Mouse (Mus musculus) liver, adult (tissue): Measurements from ENCODE around the gene Soat1.
A peak's percentile ranks its signal among the peaks of the same experiment; 100 is the strongest.
"Not testable (repeated sequence)": the region's sequence is repeated elsewhere in the genome, so short reads cannot be mapped to it uniquely, and the experiment has no call there.

Experiments used
- GATA4 ChIP-seq: IDR thresholded peaks from 2 replicates; pipeline ENCODE4 v1.6.1; 2014; ENCODE audit warnings: mild to moderate bottlenecking, low read length; ENCODE audit not compliant: insufficient replicate concordance

Gene Soat1

DNA sequence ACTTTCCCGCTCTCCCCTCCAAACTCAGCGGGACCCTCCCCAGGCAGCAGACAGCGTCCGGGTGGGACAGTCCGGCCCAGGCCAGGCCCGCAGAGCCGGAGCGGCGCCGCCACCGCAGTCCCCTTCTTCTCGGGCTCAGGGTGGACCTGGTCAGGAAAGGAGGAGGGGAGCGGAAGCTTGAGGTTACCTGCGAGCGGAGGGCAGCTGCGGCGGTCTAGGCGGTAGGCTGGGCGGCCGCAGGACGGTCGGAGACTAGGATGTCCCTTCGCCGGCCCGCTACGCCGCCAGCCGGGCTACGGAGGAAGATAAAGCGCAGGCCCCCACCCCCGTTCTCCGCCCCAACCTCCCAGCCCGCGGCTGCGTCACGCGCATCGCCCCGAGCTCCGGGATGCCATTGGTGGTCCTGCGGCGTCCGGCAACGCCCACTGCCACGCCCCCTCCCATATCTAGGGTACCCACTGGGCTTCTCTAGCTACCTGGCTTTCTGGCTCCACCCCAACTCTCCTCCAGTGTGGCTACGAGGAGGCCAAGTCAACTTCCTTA is at the start of gene Soat1:
TSS of gene Soat1 (minus strand) at position 371 of the 543 bp plus-strand sequence.
- TF ChIP-seq GATA4: peak; percentile 53; the same call in 1 of the 2 replicates

DNA sequence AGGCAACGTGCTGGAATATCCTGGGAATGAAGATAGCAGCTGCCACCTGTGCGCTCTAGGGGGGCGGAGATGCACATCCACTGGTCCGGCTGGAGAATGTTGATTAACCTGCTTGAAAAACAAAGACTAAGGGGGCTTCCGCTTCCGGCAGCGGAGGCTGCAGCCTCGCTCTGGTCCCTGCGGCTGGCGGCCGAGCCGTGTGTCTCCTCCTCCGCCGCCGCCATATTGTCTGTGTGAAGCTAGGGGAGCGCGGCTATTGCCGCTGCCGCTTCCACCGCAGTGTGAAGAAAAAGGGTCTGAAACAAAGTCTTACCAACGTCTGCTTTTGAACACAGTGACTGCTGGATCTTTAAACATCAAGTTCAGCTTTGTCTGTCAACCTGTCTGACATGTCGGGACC is 49.7 kb upstream of the Soat1 start, which contains the start of gene Gm10031:
TSS of gene Gm10031 (plus strand) at position 171 of the 400 bp plus-strand sequence.
- not testable (repeated sequence) for TF ChIP-seq GATA4

DNA sequence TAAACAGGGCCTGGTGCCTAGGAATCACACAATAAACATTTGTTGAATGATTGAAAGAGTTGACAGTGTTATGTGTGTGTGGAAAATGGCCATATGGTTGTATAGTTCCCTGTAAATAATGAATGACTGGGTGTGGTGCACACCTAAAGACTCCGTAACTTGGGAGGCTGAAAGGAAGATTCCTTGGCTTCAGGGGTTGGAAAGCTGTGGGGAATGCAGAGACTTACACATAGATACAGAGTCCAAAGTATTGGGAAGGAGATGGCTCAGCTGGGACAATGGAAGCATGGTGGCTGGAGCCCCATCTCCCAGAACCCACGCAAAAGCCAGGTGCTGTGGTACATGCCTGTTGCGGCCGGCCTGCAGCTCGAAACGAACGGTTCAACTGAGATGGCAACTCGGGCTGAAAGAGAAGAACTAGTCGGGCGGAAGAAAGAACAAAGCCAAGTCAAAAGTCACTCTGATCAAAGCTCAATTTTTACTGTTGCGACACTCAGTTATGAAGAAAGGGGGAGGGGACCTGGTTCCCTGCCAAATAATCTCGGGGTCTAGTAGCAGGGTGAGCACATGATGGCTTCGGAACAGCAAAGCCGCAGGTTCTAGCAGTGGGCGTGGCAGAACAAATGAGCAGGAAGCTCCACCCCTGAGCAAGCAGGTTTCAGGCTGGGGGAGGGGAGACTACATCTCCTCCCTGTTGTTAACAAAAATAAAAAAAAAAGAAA is 47.8 kb upstream of the Soat1 start:
- no peak for TF ChIP-seq GATA4

DNA sequence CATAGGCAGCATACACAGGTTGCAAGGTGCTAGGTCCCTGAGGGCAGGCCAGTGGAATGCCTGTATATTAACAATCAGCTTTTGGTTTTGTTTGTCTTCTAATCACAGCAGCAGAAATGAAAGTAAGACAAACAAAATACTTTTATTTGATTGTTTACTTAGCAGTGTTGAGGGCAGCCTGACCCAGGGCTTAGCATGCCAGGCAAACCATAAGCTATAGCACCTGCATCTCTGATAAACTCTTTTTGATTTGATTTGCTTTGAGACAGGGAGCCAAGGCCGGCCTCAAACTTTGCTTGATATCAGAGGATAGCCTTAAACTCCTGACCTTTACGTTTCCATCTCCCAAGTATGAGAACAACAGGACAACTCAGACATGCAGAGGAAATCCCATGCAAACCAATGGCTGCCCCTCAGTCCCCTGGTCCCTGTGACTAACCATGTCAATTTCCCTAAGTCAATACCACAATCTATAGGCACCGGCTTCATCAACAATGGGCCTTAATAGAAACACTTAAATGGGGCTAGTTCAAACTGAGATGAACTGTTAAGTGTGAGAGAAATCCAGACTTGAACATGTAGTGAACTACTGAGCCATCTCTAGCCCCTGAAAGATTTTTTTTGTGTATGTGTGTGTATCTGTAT is 46.1 kb upstream of the Soat1 start:
- no peak for TF ChIP-seq GATA4

DNA sequence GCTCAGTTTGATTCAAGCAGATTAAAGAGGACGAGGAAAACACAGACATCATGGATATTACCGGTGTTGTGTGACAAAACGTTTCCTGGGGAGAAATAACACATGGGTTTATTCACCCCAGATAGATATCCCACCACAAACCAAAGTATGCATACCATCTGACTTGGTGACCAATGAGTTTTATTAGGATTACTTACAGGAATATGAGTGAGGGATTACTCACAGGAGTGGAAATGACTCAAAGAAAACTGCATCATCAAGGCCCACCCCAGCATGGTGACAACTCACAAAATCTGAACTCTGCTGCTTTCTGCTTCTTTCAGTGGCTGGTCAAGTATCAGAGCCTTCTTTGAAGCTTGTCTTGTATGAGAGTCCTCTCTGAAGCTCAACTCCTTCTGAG is 33.6 kb upstream of the Soat1 start:
- no peak for TF ChIP-seq GATA4

DNA sequence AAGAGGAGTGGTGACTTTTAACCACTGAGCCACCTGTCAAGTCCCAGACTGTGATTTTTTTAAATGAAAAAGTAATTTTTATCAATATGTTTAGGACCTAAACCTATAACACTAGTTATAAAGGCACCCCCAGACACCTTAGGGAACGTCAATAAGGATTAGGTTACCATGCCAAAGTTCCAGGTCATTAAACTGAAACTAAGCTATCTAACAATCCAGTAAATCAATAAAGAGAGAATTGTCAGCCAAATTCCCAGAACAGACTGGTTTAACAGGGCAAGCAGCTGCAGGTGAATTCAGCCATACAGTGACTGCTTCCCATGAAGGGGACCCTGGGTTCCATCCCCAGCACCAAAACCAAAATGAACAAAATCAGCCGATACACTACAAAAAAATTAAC is 31.8 kb upstream of the Soat1 start:
- TF ChIP-seq GATA4: no peak; the same call in 1 of the 2 replicates

DNA sequence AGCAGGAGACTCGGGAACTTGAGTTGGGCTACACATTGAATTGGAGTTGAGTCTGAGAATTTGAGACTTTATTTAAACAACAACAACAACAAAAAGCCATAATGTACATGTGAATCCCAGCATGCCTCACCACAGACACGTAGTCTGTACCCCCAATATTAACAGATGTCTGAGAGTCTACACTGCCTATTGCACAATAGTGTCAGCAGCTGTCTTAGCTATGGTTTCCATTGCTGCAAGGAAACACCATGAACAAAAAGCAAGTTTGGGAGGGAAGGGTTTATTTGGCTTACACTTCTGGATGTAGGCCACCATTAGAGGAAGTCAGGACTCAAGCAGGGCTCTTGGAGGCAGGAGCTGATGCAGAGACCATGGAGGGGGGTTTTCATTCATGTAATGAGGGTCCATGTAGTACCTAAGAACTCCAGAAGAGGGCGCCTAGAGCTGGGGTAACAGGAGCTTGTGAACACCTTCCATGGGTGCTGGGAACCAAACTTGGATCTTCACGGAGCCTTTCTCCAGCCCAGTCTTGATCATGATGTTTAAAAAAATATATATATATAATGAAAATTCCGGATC is 30.9 kb upstream of the Soat1 start:
- TF ChIP-seq GATA4: no peak

DNA sequence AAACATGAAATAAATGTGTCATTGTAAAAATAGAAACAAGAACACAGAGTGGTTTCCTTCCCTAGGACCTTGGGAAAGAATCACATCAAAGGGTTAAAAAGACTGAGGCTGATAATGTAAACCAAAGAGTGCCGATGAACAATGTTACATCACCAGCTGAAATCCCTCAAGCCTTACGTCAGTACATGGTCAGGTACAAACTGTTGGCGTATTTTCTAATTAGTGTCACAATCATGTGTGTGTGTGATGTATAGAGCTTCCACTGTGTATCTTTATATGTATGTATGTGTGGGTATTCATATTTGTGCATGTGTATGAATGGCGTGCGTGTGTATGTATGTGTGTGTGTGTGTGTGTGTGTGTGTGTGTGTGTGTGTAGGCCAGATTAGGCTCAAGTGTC is 22.8 kb upstream of the Soat1 start:
- no peak for TF ChIP-seq GATA4

DNA sequence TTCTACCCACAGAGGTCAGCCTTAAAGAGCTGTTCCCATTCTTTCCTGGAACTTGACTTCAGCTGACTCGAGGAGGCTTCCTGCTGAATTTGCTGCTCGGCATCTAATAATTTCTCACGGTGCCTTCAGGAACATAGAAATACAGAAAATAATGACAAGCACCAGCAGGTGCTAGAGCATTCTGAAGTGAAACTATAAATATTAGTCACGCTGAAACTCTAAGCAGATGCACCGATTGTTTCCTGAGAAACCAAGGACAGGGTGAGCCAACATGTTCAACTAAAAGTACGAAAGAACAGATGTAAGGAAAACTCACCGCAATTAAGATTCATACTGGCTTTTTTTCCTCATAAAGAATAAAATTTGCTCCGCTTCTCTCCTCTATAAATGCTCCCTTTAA is 20.9 kb upstream of the Soat1 start:
- no peak for TF ChIP-seq GATA4

DNA sequence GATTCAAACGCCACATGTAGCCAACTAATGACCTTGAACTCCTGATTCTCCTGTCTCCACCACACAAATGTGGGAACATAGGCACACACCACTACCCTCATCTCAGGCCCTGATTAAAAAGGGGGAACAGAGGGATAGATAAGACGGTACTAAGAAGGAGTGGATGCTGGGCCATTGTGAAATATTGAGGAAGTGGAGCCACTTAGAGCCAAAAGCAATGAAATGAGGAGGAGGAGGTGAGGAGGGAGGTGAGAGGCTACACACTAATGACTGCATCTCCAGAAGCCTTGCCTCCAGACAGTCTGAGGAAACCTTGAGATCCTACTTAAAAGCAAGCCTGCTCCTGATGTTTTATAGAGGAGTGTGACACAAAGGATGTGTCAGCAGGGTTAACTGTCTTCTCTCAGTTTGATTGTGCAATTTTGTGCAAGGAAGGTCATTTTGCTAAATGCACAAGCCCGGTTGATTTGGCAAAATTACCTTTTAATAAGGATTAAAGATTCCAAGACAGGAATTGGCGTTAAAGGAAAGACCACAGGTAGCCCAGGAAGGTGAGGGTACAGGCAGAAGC is 17.2 kb upstream of the Soat1 start:
- no peak for TF ChIP-seq GATA4

DNA sequence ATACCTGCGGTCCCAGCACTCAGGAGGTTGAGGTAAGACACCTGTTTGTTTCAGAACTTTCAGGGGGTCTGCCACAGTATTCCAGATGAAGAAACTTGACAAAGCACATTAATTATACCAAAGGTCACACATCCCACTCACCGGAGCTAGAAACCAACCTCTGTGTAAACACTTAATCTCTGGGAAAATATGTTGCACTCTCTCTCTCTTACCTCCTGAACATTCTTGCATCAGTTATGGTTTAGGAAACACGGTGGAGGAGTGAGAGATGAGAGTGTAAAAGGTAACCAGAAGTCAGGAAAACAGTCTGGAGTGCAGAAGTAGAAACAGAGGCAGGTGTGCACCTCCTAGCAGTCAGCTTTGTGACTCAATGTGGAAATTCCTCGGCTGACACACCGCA is 13.9 kb upstream of the Soat1 start:
- TF ChIP-seq GATA4: no peak

DNA sequence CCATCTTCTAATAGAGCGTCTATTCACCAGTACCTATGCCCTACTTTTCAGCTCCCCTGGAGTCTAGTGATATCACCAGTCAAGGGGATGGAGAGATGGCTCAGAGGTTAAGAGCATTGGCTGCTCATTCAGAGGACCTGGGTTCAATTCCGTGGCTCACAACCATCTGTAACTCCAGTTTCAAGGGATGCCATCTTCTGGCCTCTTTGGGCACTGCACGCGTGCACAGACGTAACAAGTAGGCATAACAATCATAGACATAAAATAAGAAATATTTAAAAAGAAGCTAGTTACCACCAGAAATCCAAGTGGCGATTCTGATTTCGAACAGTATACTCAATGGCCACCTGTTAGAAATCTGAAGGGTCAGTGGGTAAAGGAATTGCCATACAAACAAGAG is 13.4 kb upstream of the Soat1 start:
- TF ChIP-seq GATA4: no peak

DNA sequence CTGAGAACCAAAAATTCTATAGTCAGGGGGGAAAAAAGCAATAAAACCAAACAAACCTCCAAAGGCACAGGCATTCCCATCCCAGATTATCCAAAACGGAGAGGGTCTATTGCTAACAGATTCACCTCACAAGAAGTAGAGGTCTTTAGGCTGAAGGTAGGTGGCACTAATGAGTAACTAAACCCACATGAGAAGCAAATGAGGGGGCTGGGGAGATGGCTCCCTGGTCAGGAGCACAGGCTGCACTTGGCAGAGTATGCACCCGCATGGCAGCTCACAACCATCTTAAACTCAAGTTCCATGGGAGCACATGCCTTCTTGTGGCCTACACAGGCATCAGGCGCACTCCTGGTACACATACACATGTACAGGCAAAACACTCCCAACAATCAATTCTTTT is 7.7 kb upstream of the Soat1 start:
- no peak for TF ChIP-seq GATA4

DNA sequence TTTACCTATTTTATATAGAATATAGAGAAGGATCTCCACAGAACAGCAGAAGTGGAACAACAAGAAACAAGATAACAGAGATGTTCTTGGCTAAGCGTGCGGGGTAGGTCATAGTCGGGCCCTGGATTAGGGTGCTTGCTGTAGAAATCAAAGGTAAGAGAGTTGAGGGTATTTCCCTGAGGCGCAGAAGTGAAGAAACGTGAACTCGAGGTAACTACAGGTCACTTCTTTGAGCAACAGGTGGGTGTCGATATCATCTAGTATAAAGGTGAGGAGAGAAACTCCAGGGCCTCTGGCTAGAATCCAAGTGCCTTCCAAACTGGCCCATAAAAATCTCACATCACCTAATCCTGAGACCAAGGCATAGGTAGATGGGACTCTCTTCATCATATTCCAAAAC is 2.4 kb upstream of the Soat1 start:
- TF ChIP-seq GATA4: no peak

DNA sequence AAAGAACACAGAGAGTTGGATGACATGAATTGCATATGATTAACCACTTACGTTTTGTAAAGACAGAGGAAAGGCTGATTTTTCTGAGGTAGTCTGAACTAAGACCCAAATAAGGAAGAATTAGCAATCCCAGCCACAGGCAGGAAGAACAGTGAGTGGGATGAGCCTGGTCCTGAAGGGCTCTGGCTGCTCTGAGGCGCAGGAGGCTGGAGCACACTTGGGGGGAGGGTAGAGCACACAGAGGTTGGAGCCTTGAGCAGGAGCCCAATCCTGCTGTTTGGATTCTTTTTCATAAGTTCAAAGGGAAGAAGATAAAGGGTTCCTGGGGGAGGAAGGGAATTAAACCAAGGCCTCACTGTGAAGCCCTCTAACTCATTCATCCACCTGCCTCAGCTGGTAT is 1.9 kb upstream of the Soat1 start:
- no peak for TF ChIP-seq GATA4

DNA sequence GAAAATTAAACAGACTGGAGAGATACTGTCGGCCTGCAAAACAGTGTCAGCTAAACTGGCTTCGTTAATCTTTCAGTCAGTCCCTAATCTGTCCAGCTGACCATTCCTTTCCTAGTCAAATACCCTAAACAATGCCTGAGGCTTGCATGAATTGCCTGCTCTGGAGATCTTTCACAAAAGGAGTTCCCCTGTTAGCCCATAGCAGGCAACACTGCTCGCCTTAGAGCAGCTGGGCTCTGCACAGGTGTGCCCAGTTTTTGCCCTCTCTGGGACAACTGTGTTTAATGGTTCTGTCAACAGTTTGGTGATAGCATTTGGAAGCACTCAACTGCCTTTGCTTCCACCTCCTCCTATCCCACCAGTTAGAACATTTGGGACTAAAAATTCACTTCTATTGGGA is 723 bp upstream of the Soat1 start:
- no peak for TF ChIP-seq GATA4

DNA sequence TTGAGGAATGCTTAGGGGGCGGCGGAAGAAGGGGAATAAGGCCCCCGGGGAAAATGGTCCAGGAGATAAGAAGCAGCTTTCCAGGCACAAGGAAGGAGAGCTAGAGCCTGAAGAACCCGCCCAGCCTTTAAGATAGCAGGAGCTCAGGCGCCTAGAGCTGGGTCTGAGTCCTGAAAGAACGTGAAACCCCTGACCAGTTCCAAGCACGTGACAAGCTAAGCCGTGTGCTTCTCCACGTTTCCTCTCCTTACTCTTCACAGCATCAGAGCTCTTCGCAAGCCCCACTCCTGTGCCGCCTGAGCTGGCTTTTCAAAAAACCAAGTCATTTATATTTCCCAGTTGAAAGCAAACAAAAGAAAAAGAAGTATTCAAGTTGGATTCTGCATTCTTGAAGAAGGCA is 1.1 kb downstream of the Soat1 start:
- no peak for TF ChIP-seq GATA4
